Mouse (Mus musculus) thymus, adult 2 months (tissue): Measurements from ENCODE around the gene Cxcl2.

Experiments
- CTCF ChIP-seq: fragments of 200-500 bp; IDR thresholded peaks from 2 replicates; pipeline ENCODE4 v1.5.1; 2012; ENCODE audit warnings: mild to moderate bottlenecking, control low read depth, low read length, moderate library complexity, borderline replicate concordance; ENCODE audit not compliant: control insufficient read depth, poor library complexity, insufficient read depth; ENCODE audit errors: extremely low read depth
- POLR2A ChIP-seq: fragments of 200-500 bp; IDR thresholded peaks from 2 replicates; pipeline ENCODE4 v1.6.1; 2012; ENCODE audit warnings: mild to moderate bottlenecking, low read length, control low read depth, moderate library complexity; ENCODE audit not compliant: control insufficient read depth, poor library complexity, insufficient read depth; ENCODE audit errors: extremely low read depth

GRCm38 (mm10) chr5:90903339-90904020, at the start of gene Cxcl2:
- TF ChIP-seq CTCF = no peak
- no peak for TF ChIP-seq POLR2A
